Mouse (Mus musculus) gastrocnemius, postnatal 25 days (tissue): ENCODE measurements around the gene Lztr1. TPM values are rescaled to one million over a fixed set of nuclear protein-coding genes. Genes with fewer than 3 reads are reported as not detected.

ENCODE experiments used
- DNase-seq: peaks from one replicate; pipeline ENCODE4 v3.0.0; 2022
- total RNA-seq, 2 experiments: library from RNA; stranded (reverse); gene quantifications; 1 replicate in 1 of 2; 2 replicates in 1 of 2; pipeline ENCODE4 v1.2.3; 2021

The Lztr1 gene
- total RNA-seq, 2 experiments from 2014 or later = 19.2 to 23.6 TPM

- DNase-seq = no peak
These were observed 48.4 kb downstream of the Lztr1 start for GRCm38 (mm10) chr16:17556907-17557306.

DNA sequence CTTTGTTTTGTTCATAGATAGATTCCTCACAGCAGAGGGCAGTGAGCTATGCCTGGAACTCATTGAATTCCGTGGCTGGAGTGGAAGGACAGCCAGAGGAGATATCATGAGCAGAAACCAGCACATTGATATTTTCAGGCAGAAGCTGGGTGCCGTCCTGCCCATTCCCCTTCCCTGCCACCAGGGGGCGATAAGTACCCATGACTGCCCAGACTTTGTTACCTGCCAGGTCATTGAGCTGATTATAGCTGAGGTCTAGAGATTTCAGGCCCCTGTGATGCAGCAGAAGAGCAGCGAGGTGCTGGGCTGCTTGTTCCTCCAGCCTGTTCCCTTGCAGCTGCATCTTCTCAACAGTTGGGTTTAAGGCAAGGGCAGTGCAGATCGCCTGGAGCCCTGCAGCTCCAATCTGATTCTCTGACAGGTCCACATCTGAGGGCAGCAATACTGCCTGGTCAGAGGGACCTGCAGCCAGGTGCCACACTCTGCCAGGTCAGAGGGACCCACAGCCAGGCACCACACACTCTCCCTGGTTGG is 49.5 kb downstream of the Lztr1 start:
- peak; percentile 35 for DNase-seq

DNA sequence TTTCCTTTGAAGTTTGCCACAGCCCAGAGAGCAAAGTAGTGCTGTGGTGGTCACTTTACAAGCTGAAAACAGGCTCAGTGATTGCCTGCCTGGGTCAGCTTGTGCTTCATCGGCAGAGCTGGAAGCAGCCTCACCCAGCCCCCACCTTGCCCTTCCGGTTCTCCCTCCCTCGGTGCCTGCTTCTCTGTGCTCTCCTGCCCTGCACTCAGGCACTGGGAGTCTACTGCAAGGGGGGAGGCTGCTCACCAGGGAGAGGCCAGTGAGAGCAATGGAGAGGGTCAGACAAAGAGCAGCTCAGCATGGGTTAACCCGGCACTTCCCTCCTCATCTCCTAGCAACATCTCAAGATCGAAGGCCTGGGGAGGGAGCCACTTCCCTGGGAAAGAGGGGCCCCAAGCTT is 50.3 kb downstream of the Lztr1 start:
- no peak for DNase-seq

DNA sequence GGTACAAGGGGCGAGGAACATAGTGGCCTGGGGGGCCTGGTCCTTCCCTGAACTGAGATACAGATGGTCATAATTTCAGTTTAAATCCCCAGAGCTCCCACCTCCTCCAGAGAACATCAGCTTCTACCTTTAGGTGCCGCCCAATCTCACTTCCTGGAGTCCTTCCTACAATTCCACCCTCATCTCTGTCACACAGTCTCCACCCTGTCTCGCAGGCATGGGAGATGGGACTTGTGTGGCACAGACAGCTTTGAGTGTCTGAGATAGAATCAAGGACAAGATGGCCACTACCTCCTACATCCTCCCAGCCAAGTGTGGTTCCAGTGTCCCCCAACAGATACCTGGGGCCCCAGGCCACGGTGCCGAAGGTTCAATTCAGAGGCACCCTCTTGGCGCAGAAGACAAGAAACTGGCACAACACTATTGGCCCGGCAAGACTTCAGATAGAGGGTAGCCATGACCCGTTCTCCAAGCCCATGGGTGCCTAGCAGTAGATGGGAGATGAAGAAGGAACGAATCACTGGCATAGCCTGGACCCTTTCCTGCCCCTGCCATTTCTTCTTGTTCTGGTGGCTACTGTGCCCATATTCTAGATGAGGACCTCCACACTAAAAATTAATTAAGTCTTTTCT is 51.0 kb downstream of the Lztr1 start:
- DNase-seq = no peak

DNA sequence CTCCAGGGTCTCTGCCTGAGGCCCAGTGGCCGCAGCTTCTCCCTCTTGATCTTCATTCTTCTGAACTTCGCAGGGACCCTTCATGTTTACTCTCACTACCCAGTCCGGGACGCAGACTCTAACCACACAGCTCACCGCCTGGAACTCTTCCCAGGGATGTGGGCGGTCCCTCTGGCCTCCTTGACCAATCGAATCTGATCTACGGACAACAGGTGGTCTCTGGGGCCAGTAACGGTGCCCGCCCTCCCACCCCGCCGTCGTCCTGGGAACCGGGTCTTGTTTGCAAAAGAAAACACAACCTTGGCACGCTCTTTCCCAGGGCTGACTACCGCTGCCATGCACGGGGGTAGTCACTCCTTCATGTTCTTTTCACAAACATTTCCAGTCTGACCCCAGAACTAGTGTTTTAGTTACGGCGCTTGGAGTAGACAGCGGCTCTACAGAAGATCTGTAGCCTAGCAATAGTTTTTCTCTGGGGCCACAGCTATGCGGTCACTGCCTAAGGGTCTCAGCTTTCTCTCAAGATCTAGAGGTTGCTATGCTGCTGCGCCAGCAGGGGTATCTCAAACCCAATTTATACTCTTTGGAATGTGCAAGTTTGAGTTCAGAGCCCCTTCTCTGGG is 52.8 kb downstream of the Lztr1 start, which contains the start of gene Lrrc74b:
Gene Lrrc74b (minus strand): TSS at position 120 of the 623 bp plus-strand sequence.
- peak; percentile 80 for DNase-seq

DNA sequence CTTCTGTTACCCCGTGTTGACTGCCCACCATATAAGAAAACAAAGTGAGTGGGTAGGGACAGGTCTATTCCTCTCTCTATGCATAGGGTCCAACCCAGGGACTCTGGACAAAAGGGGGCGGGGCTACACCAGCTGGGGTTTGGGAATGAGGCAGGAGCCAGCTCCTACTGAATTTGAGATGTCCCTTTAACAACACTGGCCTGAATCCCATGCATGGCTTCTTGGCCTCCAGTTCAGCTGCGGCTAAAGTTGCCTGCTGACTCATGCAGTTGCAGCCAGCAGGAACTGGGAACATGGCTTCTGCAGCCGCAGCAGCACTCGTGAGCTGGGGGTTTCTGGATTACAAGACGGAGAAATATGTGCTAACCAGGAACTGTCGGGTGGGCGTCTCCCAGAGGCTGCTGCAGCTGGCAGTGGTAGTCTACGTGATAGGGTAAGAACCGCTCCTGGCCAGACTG is 53.3 kb downstream of the Lztr1 start, which contains the start of gene P2rx6:
Gene P2rx6 (plus strand): TSS at position 135 of the 458 bp plus-strand sequence.
- DNase-seq = peak; percentile 70

- no peak for DNase-seq
These were observed 55.1 kb downstream of the Lztr1 start for GRCm38 (mm10) chr16:17563580-17563979.

- DNase-seq = no peak
These were observed 55.7 kb downstream of the Lztr1 start for GRCm38 (mm10) chr16:17564221-17564620.

GRCm38 (mm10) chr16:17564771-17565170 is 56.3 kb downstream of the Lztr1 start:
- DNase-seq = no peak

DNA sequence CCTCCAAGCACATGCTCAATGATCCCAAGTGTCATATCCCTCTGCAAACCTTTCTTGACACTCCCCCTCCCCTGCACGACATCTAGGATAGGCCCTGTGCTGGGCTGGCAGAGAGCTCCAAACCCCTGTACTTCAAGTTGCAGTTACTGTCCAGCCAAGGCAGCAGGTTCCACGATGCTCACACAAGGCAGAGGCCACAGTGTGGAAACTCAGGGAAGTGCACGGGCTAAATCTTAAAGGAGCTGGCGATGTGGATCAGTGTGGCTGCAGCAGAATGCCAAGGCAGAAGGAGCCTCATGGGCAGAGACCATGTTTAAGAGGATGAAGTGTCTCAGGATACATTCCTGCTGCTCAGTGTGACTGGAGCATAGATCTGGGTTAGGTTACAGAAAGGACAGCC is 57.7 kb downstream of the Lztr1 start:
- no peak for DNase-seq

Other genes with a start within 250 kb of the Lztr1 start
- gene Tmem191c, start 232.6 kb upstream of the Lztr1 start, total RNA-seq = 1 to 10 TPM; 1.3 to 1.7 TPM
- gene Serpind1, start 177.3 kb upstream of the Lztr1 start, total RNA-seq = under 1 TPM; 0.18 to 0.32 TPM
- gene Snap29, start 102.7 kb upstream of the Lztr1 start, total RNA-seq = 10 to 100 TPM; 15.2 to 16.5 TPM
- 10 to 100 TPM; 15.9 to 20.4 TPM for gene Pi4ka, start 102.4 kb upstream of the Lztr1 start, total RNA-seq
- 10 to 100 TPM; 19.2 to 21.6 TPM for gene Crkl, start 56.7 kb upstream of the Lztr1 start, total RNA-seq
- gene Aifm3, start 19.1 kb upstream of the Lztr1 start, total RNA-seq = under 1 TPM; 0.18 to 0.35 TPM
- 10 to 100 TPM; 12.8 to 14.5 TPM for gene Thap7, start 22.4 kb downstream of the Lztr1 start, total RNA-seq
- gene Lrrc74b, start 52.6 kb downstream of the Lztr1 start, total RNA-seq = 1 to 10 TPM; 1.2 to 2.0 TPM
- gene P2rx6, start 53.2 kb downstream of the Lztr1 start, total RNA-seq = 1 to 10 TPM; 8.7 to 9.1 TPM
- under 1 TPM; 0.32 to 0.36 TPM for gene Slc7a4, start 74.5 kb downstream of the Lztr1 start, total RNA-seq
- 1 to 10 TPM; 7.5 to 9.0 TPM for gene Smpd4, start 110.7 kb downstream of the Lztr1 start, total RNA-seq
- gene Ccdc74a, start 137.8 kb downstream of the Lztr1 start, total RNA-seq = 1 to 10 TPM in 1 of 2 experiments, under 1 TPM in 1; 0.77 to 1.6 TPM
- gene Med15, start 224.2 kb downstream of the Lztr1 start, total RNA-seq = 10 to 100 TPM; 18.1 to 18.9 TPM